ENCODE assay signal across 1 mouse cellular context in the genomic region with DNA sequence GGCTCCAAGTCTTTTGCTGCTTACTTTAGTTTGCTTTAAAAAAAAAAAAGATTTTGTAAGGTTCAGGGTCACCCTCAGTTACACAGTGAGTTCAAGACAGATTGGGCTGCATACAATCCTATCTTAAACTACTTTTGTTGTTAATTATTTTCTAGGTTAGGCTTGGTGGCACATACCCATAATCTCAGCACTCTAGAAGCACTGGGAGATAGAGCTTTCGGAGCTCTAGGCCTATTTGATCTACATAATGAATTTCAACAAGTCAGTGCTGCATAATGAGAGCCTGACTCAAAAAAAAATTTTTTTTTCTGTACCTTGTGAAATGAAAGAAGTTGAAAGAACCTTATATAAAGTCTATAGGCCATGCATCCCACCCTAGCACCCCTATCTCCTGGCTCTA.
A peak's percentile ranks its signal among the peaks of the same experiment; 100 is the strongest.
TF ChIP-seq lines count a peak whose summit lies in the region.

No protein-coding gene starts in this region.

TF ChIP-seq in MEL, 35 proteins besides CTCF, POLR2A, EP300 and RAD21 (continued from another document):
- TF ChIP-seq GABPA (IDR thresholded peaks at IDR 0.05; ENCODE audit: low read depth, low read length) = no peak
- TF ChIP-seq MYC (IDR thresholded peaks at IDR 0.05; ENCODE audit: low read depth, low read length) = no peak
- no peak for TF ChIP-seq RCOR1 (IDR thresholded peaks at IDR 0.05; ENCODE audit: low read depth, low read length)
- peak; percentile 60; the same call in 1 of the 2 replicates for TF ChIP-seq ETS1 (IDR thresholded peaks at IDR 0.05; ENCODE audit: low read depth, low read length)
- TF ChIP-seq POLR2AphosphoS2 (IDR thresholded peaks at IDR 0.05; ENCODE audit: low read length) = peak; percentile 76; the same call in 1 of the 2 replicates
- no peak for TF ChIP-seq BHLHE40 (IDR thresholded peaks at IDR 0.05; ENCODE audit: borderline replicate concordance, low read depth, low read length)
- no peak for TF ChIP-seq SIN3A (IDR thresholded peaks at IDR 0.05; ENCODE audit: low read length)
- TF ChIP-seq CHD1 (IDR thresholded peaks at IDR 0.05; ENCODE audit: low read depth, low read length) = no peak
TF ChIP-seq in MEL: peak in this region for 6.
